Mouse (Mus musculus) monocyte, adult 2 months (primary cell): ENCODE measurements around the gene Syn2.
"Not testable (repeated sequence)": the region's sequence is repeated elsewhere in the genome, so short reads cannot be mapped to it uniquely, and the experiment has no call there.

Experiments used
- DNase-seq, 2 experiments: peaks; one replicate each; pipeline ENCODE4 v3.0.0; 2022; ENCODE audit warnings: low spot score in 2 of 2, low read depth in 1 of 2

Gene Syn2

DNA sequence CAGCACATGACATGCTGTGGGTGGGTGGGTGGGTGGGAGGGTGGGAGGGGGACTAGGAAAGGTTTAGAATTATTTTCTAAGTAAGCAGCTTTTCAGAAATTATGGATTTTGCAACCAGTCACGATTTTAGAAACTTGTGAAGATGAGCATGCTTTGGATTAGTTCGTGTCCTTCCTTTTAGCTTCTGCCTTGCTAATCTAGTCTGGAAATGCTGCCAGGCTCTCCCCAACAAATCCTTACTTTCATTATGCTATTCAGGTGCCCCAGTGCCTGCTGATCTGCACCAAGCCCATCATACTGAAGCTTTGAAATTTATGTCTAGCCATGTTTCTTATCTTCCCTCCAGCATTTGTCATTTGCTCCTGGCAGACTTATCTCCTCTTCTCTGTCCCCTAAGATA, 34.8 kb downstream of the Syn2 start:
- DNase-seq, result no peak

DNA sequence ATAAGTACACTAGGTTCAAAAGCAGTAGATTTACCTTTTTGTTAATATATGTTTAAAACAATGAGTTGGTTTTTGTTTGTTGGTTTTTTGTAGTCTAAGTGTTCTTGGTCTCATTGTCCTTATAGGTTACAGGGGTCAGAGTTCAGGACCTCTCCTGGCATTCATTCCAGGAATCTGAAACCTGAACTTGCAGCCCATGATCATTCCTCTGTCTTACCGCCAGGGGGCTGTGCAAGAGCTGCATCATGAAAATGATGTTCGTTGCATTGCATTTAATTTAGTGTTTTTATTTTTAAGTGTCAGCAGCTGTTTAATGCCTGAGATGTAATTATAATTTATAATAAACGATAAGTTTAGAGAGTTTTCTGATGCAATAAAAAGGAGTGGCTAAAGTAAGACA, 40.1 kb downstream of the Syn2 start:
- DNase-seq, result no peak

DNA sequence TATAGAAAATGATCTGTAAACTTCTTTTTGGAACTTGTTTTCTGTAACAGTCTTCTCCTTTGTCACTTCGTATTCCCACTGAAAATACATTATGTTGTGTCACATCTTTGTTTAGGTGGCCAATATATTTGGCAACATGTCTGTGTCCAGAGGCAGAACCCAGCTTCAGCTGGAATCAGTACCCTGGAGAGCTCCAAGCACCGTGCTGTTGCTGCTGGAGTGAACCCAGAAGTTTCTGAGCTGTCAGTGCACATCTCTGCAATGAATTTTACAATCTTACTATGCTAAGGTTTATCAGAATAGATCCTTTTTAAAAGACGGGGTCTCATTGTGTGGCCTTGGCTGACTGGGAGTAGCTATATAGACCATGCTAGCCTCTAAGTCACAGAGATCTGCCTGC, 44.1 kb downstream of the Syn2 start:
- no peak for DNase-seq

DNA sequence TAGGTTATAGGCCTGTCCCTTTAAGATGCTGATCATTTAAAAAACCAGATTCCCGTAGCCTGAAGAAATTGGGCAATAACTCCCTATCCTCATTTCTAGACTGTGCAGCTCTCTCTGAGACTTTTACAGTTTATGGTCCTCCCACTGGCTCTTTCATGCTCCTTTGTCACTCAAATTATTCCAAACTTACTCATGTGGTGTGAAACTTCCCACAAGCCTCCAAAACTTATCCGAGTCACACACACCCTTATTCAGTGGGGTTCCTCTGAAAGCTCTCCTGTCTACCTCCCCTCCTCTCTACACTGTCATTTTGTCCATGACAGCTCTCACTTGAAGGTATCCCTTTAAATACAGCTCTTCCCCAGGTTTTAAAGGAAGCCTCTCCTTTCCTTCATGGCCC, 46.4 kb downstream of the Syn2 start:
- DNase-seq, result no peak

DNA sequence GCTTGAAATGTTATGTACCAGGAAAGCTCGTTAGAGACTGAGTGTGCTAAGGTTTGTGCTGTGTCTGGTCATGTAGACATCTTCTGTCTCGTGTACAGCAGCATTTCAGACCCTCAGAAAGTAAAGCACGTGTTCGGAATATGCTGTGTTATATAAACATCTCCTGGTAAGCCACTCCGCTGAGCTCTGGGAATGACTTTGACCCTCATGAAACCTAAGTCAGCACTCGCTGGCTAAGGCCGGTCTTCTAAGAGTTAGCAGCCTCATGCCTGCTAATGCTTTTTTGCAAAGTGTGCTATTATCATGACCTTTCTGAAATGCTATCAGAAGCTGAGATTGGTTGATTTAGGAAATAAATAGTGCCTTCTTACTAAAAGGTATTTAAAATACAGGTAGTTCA, 56.4 kb downstream of the Syn2 start:
- no peak for DNase-seq

DNA sequence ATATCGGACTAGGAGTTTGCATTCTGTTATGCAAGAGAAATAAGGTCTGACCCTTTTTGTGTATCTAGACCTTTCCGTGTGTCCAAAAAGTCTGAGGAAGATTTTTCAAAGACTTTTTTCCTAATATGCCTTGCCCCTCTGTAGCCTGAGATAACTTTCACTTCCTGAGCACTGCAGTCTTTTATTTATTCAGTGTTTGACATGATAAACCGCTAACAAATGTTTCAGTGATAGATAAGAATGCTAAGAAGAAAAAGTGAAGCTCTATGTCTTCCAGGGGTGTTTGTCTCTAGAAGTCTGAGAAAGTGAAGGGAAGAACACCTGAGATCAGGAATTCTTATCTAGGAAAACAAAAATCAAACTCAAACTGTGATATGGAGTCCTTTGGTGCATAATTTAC, 66.1 kb downstream of the Syn2 start:
- DNase-seq, result no peak

DNA sequence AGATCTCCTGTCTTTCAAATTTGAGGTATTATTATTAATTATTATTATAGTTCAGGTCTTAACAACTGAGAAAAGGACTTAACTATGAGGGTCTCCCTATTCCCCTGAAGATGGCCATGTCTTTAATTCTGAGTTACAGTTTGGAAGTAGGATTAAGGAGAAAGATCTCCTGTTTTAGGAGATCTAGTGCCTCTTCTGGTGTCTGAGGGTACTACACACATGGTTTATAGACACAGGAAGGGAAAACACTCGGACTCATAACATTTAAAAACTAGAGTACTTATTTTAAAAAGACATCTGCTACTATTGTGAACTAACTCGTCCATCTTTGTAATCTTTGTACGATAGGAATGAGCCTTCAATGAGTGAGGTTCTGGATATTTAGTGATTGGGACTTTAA, 68.3 kb downstream of the Syn2 start:
- DNase-seq, result no peak

DNA sequence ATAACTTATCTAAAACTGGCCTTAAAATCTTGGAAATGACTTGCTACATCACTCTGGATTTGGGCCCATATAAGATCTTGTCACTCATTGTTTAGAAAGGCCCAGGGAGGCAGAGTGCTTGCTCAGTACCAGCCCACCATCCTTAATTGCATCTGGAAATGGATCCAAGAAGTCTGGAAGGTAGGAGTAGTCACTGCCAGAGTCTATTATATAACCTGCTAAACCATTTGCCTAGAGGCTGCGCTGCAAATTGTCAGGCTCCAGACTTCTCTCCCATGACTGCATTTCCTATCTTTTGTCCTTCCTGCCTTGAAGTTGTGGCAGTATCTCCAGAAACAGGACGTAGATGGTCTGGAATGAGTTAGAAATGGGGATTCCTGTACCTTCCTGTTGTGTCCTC, 75.5 kb downstream of the Syn2 start:
- no peak for DNase-seq

DNA sequence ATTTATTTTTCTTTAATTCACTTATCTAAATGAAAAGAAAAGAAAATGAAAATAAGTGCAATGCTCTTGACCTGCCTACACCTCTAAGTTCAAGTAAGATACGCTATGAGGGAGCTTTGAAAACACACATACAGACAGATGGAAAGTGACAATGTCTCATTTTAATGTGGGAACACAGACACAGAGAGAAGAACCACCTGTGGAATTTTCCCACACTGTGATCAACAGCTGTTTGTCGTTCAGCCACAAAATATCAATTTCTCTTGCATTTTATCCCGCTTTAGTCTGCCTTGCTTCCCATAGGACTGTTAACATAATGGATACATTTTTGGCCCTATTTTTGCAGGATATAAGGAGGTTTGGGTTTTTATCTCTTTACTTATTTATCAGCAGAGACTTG, 76.1 kb downstream of the Syn2 start:
- DNase-seq, result no peak

DNA sequence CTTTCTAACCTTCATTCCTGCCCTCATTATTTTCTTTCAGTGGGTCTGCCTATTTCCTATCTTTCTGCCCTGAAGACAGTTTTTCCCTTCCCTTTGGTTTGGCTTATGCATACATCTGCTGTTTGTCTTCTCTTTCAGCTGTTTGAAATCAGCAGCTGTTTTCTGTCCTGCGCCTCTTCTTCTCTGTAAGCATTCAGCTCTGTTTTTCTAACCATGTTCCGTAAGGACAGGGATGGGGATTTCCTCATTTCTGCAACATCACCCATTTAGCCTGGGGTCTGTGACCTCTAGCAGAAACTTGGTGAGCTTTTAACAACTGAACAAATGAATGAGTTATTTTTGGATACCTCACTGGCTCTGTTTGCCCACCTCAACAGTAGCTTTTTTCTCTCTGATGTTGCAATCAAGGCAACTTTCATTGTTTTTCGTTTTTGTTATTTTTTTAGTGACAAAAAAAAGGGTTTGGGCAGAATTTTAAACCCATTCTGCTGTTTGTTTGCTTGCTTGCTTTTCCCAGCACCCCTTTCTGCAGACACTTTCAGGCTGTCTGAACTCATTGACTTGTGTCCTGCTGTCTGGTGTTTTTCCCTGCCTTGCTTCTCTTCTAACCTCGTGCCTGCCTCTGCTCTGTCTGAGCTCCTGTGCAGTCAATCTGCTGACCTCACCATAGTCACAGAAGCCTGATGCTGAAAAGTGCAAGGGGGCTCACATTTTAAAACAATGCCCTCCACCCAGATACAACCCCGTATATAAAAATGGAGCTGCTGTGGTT, 77.6 kb downstream of the Syn2 start:
- DNase-seq, result no peak

DNA sequence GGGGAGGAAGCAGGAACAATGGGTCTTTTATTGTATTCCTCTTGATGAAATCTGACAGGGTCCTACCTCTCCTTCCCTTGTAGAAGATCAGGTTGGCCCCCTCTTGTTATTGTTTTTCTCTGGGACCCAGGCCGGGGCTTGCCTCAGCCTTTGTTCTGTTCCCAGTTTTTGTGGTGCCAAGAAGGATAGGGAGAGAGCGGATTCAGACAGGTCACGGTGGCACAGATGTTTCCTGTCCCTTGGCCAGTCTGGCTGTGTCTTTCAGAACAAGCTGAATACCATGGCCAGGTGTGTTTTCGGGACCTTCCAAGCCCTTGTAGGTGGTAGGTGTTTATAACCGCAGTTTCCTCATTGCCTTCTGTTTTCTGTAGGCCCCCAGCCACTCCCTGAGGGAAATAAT, 78.4 kb downstream of the Syn2 start:
- DNase-seq, result no peak

DNA sequence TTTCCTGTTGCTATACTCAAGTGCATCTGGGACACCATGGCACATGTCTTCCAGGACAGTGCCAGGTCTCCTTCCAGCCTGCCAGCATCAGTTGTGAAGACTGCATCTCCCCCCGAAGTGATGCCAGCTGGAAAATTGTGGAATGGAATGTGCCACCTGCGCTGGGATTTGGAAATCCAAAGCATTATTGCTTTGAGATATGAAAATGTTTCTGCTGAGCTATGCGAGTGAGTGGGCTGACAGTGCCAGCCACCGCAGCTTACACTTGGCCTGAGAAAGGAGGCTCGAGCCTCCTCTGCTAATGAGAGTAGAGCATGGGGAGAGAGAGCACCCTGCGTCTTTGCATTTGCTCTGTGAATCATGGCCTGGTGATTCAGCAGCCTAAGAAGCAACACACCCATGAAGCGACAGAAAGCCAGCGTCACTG, 86.5 kb downstream of the Syn2 start:
- no peak for DNase-seq

DNA sequence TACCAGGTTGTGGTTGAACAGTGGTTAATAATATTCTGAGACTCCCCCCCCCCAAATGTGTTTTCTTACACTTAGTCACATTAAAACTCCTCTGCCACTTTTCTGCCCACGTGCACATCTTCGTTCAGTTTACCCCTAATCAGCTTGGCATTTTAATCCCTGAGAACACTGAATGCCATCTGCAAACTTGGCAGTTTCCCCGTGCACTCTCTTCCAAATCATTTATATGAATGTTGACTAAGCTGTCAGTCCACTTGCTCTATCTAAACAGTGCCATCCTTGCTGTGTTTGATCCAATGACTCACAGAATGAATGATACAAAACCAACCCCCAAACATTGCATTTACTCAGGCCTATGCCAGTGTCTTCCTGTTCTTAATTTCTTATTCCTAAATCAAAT, 90.8 kb downstream of the Syn2 start:
- DNase-seq, result no peak

DNA sequence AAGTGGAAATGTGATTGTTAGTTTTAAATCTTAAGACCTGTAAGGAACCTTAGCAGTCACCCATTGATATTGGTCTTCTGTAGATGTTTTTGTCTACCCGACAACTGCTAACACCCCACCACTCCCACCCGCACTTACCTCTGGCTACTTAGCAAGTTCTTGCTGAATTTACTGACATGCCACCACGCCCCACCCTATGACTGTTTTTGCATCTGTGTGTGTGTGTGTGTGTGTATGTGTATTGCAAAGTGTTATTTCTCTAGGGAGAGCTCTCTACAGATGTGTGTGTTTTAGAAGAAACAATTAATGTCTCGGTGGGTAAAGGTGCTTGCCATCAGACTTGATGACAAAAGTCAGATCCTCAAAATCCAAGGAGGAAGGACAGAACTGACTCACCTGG, 92.3 kb downstream of the Syn2 start, which contains the start of gene Gm17482:
Gm17482 (plus strand) TSS at position 301 of the 400 bp plus-strand sequence.
- no peak for DNase-seq

DNA sequence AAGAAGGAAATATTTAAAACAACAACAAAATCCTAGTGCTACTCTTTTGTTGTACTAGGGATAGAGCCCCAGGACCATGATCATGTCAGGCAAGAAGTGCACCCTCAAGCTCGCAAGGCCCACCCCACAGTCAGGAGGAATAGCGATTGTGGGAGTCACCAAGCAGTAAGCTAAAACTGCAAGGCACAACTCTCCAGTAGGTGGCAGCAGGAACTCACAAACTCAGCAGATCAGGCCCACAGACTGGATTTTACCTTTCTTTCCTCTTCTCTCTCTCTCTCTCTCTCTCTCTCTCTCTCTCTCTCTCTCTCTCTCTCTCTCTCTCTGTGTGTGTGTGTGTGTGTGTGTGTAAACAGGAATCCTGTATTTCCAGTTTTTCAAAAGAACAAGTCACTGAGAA, 92.8 kb downstream of the Syn2 start:
- DNase-seq, result peak in 1 of 2 experiments; percentile 49

DNA sequence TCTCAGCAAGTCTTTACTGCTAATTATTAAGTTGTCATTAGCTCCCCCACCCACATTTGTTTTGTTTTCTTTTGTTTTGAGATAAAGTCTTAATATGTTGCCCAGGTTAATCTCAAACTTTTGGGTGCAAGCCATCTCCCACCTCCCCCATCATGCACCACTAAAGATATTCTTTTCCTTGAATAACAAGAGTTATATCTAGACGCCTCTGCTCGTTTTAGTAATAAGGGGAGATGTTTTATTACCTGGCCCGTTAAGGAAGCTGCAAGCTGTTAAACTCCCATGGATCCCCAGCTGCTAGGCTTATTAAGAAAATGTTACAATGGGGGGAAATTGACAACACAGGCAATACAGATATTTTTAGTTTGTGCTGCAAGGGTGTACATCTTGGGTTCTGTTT, 95.9 kb downstream of the Syn2 start:
- DNase-seq, result no peak

DNA sequence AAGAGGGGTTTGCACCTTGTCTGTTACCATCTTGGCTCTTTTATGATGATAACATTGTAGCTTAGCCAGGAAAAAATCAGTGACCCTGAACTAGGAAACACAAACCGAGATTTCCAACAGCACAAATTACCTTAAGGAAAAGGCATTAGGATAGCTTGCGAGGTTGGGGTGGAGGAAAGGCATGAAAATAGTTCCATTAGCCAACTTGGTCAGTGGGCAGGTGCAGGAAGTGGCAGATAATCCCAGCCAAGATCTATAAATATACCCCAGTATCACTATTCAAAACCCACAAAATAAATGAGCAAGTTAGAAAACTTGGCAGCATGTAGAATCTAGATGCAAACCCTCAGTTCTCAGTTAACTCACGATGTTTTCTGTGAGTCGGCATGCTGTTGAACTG, 97.1 kb downstream of the Syn2 start:
- DNase-seq, result no peak

DNA sequence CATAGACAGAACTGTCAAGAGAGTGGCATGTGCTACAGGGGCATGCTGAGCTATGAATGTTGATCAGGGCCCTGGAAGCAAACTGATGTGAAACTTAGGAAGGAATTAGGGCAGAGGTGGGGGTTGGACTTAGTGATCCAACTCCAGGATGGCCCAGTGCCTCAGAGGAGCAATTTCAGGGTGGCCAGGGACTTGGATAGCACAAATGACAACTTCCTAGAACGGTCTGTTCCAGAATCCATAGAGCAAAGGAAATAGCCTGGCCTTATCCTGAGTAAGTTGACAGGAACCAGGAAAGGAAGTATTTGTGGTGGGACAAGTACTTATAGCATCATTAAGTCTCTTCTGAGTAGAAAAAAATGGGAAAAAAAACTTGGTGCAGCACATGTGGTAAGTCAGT, 97.9 kb downstream of the Syn2 start:
- DNase-seq, result no peak

DNA sequence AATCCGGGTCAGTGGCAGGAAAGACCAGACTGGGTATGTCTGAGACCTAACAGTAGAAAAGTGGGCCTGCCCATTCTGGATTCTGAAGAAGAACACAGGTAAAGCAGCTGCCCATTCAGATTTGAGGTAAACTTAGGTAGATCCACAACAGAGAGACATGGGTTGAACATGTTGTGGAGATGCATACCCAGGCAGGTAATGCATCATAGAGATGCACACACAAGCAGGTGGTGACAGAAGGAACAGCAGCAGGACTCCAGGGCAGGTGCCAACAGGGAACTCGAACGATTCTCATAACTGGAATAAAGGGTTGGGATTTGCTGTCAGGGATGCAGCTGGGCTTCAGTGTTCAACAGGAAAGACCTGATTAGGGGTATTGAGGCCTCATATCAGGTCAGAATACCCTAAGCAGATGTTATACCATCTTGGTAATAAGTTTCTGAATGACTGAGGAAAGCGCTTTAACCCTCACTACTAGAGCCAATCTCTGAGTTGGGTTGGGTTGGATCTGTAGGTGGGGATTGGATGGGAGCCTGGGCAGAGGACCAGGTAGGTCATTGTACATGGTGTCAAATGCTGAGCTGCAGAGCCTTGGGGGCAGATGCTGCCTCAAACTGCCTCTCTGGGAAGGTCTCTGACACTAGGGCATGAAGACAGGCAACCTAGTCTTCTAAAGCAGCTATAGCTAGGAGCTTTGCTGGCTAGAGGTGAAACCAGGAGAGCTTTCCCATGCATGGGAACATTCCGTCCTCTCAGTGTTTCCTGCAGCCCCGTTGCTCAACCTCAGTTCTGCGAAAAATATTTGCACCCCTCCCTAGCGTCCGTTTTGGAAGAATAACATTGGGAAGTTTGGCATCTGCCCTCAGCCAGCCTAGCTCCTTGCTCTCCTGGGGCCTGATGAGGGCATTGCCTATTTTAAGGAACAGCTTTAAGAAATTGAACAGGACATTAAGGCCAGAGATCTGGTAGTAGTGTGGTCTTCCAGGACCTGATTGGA, 103.6 kb downstream of the Syn2 start:
- DNase-seq, result no peak

DNA sequence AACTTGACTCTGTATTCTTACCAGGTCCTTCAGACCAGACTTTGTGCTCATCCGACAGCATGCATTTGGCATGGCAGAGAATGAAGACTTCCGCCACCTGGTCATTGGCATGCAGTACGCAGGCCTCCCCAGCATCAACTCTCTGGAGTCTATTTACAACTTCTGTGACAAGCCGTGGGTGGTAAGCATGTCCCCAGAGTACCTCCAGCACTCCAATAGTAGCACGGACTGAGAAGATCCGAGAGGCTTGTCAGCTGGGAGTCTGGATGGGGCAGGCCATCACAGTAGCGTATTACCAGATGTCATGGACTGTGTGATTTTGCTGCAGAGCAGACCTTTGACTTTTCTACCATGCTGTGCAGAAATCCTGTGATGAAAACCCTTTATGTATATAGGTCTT, 104.6 kb downstream of the Syn2 start:
- no peak for DNase-seq

DNA sequence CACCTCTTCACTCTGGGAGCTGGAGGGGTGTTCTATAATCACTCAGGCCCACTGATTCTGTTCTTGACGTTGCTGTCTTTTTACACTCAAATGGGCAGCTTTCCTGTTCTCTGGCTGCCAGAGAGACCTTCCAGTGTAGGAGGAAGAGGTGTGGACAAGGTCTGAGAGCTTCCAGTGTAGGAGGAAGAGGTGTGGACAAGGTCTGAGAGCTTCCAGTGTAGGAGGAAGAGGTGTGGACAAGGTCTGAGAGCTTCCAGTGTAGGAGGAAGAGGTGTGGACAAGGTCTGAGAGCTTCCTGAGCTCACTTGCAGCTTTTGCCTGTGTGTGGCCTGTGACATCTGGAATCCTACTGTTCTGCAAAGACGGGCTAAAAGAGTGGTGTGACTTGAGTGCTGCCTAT, 105.7 kb downstream of the Syn2 start:
- not testable (repeated sequence) for DNase-seq

DNA sequence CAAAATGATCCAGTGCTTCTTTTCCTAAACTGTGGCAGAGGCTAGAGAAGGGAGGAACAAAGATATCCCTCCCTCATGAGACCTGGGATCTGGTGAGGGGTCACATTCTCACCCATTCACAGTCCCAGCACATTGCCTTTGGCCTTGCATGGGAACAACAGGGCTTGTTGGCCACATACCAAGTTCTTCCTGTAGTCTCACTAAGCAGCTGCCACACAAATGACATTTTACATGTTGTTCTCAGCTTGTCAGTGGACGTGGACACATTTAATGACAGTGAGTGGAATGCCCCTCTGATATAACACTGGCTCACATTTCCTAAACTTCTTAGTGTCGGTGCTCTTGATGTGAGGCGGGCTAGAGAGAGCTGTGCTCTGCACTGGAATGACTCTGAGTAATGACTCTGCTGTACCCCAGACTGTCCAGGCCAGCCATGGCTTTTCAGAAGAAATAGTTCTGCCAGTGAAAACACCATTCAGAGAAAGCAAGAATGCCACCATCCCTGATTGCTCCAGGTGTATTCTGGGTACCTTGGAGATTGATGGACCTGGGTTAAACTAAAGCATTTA, 106.5 kb downstream of the Syn2 start:
- DNase-seq, result no peak
